Mouse (Mus musculus): ENCODE data around the gene Kcnn1. TPM values are rescaled to one million over a fixed set of nuclear protein-coding genes. Genes with fewer than 3 reads are reported as not detected.

Kcnn1 gene
- total RNA-seq, 4 experiments from 2014 or later = 18.0 to 21.5 (median 20.5) TPM

DNA sequence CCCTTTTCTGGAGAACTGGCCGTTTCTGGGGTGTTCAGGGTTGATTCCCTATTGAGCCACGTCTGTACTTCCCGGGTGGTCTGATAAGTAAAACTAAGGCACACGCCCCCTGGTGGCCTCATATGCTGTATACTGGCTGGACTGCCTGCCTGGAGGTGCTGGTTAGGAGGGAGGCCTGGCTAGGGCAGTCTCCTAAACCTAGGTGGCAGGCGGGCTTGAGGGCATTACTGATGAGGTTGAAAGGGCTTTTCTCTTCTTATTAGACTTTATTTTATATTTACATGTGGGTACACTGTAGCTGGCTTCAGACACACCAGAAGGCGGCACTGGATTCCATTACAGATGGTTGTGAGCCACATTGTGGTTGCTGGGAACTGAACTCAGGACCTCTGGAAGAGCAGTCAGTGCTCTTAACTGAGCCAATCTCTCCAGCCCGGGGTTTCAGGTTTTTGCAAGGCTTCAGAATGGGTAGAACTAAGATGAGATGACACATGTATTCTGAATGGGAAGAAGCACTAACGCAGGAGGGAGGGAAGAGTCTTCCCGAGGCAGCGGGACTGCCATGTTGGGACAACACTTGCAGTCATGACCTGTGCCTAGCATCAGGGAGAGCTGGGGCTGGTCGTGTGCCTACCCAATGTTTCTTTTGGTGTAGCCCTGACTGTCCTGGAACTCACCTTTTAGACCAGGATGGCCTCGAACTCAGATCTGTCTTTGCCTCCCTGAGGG lies 30.8 kb upstream of the Kcnn1 start:
- peak in 1 of 2 experiments; percentile 59 for DNase-seq (ENCODE audit: low spot score in 2 of 2)

- no peak for DNase-seq (ENCODE audit: low spot score in 2 of 2)
These were observed 30.0 kb upstream of the Kcnn1 start for GRCm38 (mm10) chr8:70892896-70893655.

DNA sequence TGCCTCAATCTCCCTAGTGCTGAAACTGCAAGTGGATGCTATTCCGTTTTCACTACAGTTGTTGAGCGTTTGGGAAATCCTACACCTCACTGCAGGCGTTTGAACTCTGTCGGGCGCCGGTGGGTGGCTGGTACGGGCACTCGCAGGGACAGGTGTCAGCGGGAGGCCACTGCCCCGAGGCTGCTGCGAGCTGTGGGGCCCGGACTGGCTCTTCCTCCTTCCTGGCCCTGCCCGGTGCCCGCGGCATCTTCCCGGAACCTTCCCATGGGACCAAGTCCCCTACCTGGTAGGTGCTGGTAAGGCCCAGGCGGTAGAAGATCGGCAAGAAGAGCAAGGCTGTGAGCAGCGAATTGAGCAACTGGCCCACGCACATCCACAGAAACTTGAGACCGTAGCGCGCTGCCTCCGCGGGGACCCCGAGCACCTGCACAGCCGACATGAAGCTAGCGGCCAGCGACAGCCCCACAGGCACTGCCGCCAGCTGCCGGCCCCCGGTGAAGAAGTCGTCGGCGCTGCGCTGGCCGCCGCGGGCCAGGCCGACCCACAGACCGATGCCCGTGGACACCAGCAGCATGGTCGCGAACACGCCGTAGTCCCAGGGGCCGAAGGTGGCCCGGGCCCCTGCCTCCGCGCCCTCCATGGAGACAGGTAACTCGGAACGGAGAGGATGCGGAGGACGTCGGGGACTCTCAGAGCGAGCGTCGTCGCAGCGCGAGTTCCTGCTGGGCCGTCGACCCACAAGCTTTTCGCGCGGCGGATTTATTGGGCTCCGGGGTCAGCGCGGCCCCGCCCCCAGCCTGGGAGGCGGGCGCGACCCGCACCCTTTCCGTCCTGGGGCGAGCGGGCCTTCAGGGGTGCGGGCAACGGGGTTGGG lies 29.2 kb upstream of the Kcnn1 start, which contains the start of gene Slc5a5:
Gene Slc5a5 (minus strand): TSS at position 736 of the 874 bp plus-strand sequence.
- DNase-seq (ENCODE audit: low spot score in 2 of 2) = no peak

- no peak for DNase-seq (ENCODE audit: low spot score in 2 of 2)
These were observed 28.3 kb upstream of the Kcnn1 start for GRCm38 (mm10) chr8:70891356-70891755.

DNA sequence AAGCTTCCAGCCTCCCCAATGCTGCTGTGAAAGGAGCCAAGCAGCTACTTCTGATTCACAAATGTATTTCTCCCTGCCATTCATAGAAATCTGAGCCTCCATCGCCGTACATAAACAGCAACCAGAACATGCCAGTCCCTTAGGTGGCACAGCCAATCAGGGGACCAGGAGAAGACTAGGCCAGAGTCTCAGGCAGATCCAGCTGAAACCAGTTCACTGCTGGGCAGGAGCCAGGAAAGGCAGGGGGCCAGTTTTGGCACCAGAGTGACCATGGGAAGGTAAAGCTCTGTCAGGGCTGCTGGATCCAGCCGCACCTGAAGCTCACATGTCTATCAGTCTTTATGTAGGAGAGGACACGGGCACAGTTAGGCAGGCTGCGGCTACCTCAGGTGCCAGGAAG lies 27.6 kb upstream of the Kcnn1 start:
- DNase-seq (ENCODE audit: low spot score in 2 of 2) = no peak

GRCm38 (mm10) chr8:70887669-70888068 lies 24.6 kb upstream of the Kcnn1 start:
- DNase-seq (ENCODE audit: low spot score in 2 of 2) = no peak

DNA sequence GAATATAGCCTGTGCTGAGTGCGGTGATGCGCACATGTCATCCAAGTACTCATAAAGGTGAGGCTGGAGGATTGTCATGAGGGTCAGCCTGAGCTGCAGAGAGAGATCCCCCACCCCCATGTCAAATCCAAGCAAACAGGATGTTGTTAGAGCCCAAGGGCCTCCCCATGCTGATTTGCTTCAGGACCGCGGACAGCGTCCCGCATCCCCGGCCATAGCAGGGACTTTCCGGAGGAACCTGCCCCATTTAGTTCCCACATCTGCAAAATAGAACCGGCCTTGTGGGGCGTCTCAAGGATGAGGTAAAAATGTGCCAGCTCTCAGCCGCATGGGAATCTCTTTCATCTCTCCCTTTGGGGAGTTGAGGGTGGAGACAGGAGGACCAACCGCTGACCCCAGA lies 22.6 kb upstream of the Kcnn1 start:
- no peak for DNase-seq (ENCODE audit: low spot score in 2 of 2)

GRCm38 (mm10) chr8:70884683-70885082 lies 21.6 kb upstream of the Kcnn1 start:
- no peak for DNase-seq (ENCODE audit: low spot score in 2 of 2)

- DNase-seq (ENCODE audit: low spot score in 2 of 2) = no peak
These were observed 21.1 kb upstream of the Kcnn1 start for GRCm38 (mm10) chr8:70884186-70884585.

DNA sequence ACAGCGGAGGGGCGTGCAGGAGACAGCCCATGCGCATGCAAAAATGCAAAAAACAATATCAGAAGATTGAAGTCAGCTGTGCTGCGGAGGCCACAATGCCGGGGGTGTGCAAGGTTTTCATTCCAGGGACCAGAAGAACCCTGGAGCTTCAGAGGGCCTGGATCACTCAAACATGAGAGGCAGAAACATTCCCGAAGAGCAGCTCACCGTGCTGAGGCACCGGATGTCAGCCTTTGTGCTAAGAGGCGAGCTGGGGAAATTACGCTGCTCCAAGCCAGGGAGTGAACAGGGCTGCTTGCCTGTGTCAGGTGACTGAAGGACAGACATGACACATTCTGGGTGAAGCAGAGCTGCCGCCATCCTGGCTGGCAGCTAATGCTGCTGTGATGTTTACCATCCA lies 17.5 kb upstream of the Kcnn1 start:
- DNase-seq (ENCODE audit: low spot score in 2 of 2) = no peak

GRCm38 (mm10) chr8:70880126-70880525 lies 17.1 kb upstream of the Kcnn1 start:
- no peak for DNase-seq (ENCODE audit: low spot score in 2 of 2)

DNA sequence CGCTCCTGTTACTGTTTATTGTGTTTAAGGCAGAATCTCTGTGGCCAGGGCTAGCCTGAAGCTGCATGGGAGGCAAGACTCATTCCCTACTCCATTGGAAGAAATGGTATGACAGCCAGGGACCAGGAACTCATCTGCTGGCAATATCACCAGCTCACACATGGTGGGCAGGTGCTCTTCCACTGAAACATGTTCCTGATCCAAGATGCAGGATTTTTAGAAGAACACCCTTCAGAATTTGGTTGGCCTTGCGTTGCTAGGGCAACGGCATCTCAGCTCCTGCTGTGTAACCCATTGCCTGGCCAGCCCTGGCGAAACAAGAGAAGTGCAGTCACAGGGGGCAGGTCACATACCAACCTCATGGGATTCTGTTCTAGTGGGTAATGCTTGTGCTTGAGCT lies 16.4 kb upstream of the Kcnn1 start:
- DNase-seq (ENCODE audit: low spot score in 2 of 2) = no peak

DNA sequence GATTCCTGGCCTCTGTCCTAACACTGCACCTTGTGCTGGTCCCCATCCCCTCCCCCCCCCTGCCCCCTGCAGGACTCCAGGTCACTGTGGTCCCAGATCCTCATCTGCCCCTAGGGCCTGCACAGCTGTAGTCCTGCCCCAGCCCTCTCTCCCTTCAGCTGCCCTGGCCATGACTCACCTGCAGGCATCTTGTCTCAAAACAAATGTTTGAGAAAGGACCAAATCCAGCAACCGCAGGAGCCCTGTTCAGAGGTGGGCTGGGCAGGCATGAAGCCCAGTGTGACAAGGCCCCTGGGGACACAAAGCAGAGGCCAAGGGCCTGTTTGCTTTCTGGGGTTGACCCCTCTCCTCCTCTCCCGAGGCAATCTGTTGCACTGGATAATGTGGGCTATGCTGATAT lies 15.1 kb upstream of the Kcnn1 start:
- no peak for DNase-seq (ENCODE audit: low spot score in 2 of 2)

- no peak for DNase-seq (ENCODE audit: low spot score in 2 of 2)
These were observed 13.3 kb upstream of the Kcnn1 start for GRCm38 (mm10) chr8:70876382-70876781.

DNA sequence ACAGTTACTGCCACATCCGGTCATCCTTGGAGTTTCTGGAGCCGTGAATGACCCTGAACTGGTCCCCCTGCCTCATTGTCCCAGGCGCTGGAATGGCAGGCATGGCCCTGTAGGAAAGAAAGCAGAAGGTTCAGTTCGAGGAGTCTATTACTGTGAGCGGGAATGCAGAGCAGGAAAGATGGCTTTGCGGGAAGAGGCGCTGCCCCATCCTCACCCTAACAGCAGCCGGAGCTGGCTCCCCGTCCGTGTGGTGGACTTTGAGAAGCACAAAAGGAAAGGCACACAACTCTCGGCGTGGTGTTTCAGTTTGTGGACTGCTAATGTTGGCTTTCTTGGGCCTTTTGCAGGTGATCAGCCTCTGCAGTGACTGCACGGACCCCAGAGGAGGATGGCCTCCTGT lies 11.4 kb upstream of the Kcnn1 start:
- no peak for DNase-seq (ENCODE audit: low spot score in 2 of 2)

GRCm38 (mm10) chr8:70873364-70873985 lies 10.4 kb upstream of the Kcnn1 start, which contains the start of gene Ccdc124:
Gene Ccdc124 (minus strand): TSS chr8:70873935.
- DNase-seq (ENCODE audit: low spot score in 2 of 2) = peak; percentile 91 to 93

DNA sequence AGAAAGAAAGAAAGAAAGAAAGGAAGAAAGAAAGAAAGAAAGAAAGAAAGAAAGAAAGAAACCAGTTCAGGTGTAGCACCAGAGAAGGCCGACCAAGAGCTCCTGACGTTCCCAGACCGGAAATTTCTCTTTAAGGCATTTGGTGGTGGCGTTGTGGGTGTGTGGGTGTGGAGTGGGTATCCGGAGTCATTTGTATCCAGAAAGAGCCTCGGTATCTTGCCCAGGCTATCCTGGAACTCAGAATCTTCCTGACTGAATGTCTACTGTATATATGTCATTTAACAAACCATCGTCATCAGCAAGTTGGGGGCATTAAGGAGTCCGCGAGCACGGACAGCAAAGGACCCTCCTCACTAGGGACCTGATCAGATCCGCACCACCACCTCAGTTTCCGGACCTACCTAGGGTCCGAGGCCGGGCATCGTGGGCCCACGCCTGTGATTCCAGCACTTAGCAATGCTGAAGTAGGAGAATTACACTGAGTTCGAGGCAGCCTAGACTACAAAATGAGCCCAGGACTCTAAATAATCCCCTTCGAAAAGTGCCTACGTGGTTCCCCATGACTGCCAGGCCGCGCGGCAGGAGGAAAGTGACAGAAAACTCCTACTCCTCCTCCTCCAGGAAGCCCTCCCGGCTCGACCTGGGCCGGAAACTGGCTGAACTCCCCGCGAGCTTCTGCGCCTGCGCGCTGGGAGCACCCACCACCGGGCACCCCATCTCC lies 9.7 kb upstream of the Kcnn1 start:
- DNase-seq (ENCODE audit: low spot score in 2 of 2) = no peak

DNA sequence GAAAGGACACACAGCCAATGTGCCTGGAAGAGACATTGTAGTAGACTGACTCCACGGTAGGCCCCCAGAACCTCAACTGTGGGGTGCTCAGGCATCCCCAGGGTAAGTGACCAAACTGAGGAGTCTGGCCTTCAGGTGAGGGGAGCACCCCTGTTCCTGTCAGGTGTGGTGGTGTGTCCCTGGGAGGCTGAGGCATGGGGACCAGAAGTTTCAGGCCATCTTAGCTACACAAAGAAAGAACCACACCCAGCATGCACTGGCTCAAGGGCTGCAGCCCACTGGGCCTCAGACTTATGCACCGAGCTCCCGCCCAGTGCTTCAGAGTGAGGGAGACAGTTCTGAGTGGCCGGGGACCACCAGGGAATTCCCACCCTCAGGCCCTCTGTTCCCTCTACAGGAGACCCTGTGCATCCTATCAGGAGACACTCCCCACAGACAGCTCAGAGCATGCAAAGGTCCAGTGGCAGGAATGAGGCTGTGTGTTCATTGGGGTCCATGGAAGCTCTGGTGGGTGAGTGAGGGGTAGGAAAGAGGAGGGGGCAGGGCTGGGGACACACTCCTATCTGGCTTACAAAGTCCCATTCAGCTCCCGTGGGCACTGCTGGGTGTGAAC lies 8.2 kb upstream of the Kcnn1 start:
- DNase-seq (ENCODE audit: low spot score in 2 of 2) = no peak

- peak; percentile 51 to 72 for DNase-seq (ENCODE audit: low spot score in 2 of 2)
These were observed 6.6 kb upstream of the Kcnn1 start for GRCm38 (mm10) chr8:70869601-70870041.

GRCm38 (mm10) chr8:70869199-70869571 lies 6.1 kb upstream of the Kcnn1 start:
- DNase-seq (ENCODE audit: low spot score in 2 of 2) = no peak
